Mouse (Mus musculus) cerebellum, adult 2 months (tissue): ENCODE data around the gene 2310034G01Rik.

ENCODE experiments used
- CTCF ChIP-seq: fragments of 200-500 bp; IDR thresholded peaks from 2 replicates; pipeline ENCODE4 v1.5.1; 2011; ENCODE audit warnings: low read depth, mild to moderate bottlenecking, control low read depth, low read length, moderate library complexity, borderline replicate concordance; ENCODE audit not compliant: insufficient read depth
- POLR2A ChIP-seq: fragments of 200-500 bp; IDR thresholded peaks from 2 replicates; pipeline ENCODE4 v1.6.1; 2011; ENCODE audit warnings: low read length, control low read depth, borderline replicate concordance; ENCODE audit not compliant: insufficient read depth

DNA sequence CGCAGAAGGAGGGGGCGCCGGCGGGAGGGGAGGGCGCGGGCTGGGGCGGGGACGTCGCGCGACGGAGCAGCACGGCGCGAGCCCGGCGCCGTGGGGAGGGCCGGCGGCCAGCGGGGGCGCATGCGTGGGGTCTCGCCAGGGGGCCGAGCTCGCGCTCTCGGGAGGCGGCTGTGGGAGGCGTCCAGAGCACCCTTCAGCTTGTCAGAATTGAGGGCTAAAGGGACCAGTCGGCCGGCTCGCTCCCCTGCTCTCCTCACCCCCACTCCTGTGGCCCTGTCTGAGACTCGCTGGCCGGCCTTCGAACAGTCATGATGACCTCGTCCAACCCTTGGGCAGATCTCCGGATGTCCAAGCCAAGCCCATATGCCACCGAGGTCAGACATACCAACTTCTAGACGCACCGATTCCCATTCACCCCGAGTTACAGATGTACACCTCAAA lies 32.1 kb downstream of the 2310034G01Rik start:
- TF ChIP-seq POLR2A (no peak), CTCF (no peak)
